Mouse (Mus musculus): ENCODE results near the gene Cldn7. TPM values are rescaled to one million over a fixed set of nuclear protein-coding genes. Genes with fewer than 3 reads are reported as not detected.
"Not testable (repeated sequence)": the region's sequence is repeated elsewhere in the genome, so short reads cannot be mapped to it uniquely, and the experiment has no call there.

Cldn7 gene
- polyA plus RNA-seq, 1 experiment from 2014 or later = 4.4 TPM

- Histone ChIP-seq H3K9me3 (ENCODE audit: low read length) (no peaks in the 10 kb centered on the region), H3K4me3 (ENCODE audit: low read depth, low read length) (peak within 1 kb of the TSS; percentile 73), H3K27me3 (ENCODE audit: insufficient read depth, low read length) (peaks cover 30% of the 10 kb centered on the region; the same call in 1 of the 2 replicates), H3K27ac (ENCODE audit: low read depth) (peak within 1 kb of the TSS; percentile 85), H3K4me2 (ENCODE audit: low read depth, low read length) (peak within 1 kb of the TSS; percentile 93), H3K4me1 (ENCODE audit: insufficient read depth) (peaks cover 21% of the 10 kb centered on the region), H3K9ac (replicated peaks) (peak within 1 kb of the TSS; percentile 78), H3K36me3 (replicated peaks; ENCODE audit: insufficient read depth, low read length) (peaks cover 10% of the 10 kb centered on the region)
- DNase-seq (peak; percentile 97), ATAC-seq (peak; percentile 91)
- 1% methylated on average over 34 of the region's 34 CpGs for WGBS (ENCODE audit: insufficient replicate concordance)
- no peak for TF ChIP-seq EP300 (IDR thresholded peaks at IDR 0.05; ENCODE audit: low read depth)
- TF ChIP-seq CTCF (IDR thresholded peaks at IDR 0.05; ENCODE audit: low read depth) = no peak
These were observed 16.4 kb upstream of the Cldn7 start, which contains the start of gene Slc2a4 for GRCm38 (mm10) chr11:69948066-69948762. Gene Slc2a4 (minus strand): TSS chr11:69948188.

- H3K4me1 ChIP-seq (ENCODE audit: insufficient read depth) = peaks cover 23% of the 10 kb centered on the region
- ATAC-seq (peak; percentile 59), DNase-seq (peak; percentile 92)
- peak overlapping the region; percentile 73 for H3K4me3 ChIP-seq (ENCODE audit: low read depth, low read length)
- peaks cover 9% of the 10 kb centered on the region for H3K36me3 ChIP-seq (replicated peaks; ENCODE audit: insufficient read depth, low read length)
- H3K27me3 ChIP-seq (ENCODE audit: insufficient read depth, low read length) = peaks cover 29% of the 10 kb centered on the region; the same call in 1 of the 2 replicates
- H3K9ac ChIP-seq (replicated peaks) = peak overlapping the region; percentile 78
- H3K9me3 ChIP-seq (ENCODE audit: low read length) = no peaks in the 10 kb centered on the region
- TF ChIP-seq EP300 (IDR thresholded peaks at IDR 0.05; ENCODE audit: low read depth) = no peak
- TF ChIP-seq CTCF (IDR thresholded peaks at IDR 0.05; ENCODE audit: low read depth) = peak; percentile 98
- peak overlapping the region; percentile 93 for H3K4me2 ChIP-seq (ENCODE audit: low read depth, low read length)
- peak overlapping the region; percentile 68 for H3K27ac ChIP-seq (ENCODE audit: low read depth)
- WGBS (ENCODE audit: insufficient replicate concordance) = 1% methylated on average over 14 of the region's 14 CpGs
These were observed 15.8 kb upstream of the Cldn7 start for GRCm38 (mm10) chr11:69948763-69949150.

- Histone ChIP-seq H3K9me3 (ENCODE audit: low read length) (no peaks in the 10 kb centered on the region), H3K4me2 (ENCODE audit: low read depth, low read length) (no peak overlapping the region), H3K27me3 (ENCODE audit: insufficient read depth, low read length) (peaks cover 26% of the 10 kb centered on the region; the same call in 1 of the 2 replicates), H3K4me1 (ENCODE audit: insufficient read depth) (peaks cover 18% of the 10 kb centered on the region), H3K9ac (replicated peaks) (no peak overlapping the region), H3K27ac (ENCODE audit: low read depth) (no peak overlapping the region), H3K36me3 (replicated peaks; ENCODE audit: insufficient read depth, low read length) (no peaks in the 10 kb centered on the region), H3K4me3 (ENCODE audit: low read depth, low read length) (no peak overlapping the region)
- DNase-seq (no peak), ATAC-seq (no peak)
- TF ChIP-seq CTCF (IDR thresholded peaks at IDR 0.05; ENCODE audit: low read depth) (peak; percentile 56), EP300 (IDR thresholded peaks at IDR 0.05; ENCODE audit: low read depth) (no peak)
- 46% methylated on average over 4 of the region's 4 CpGs for WGBS (ENCODE audit: insufficient replicate concordance)
These were observed 13.6 kb upstream of the Cldn7 start for GRCm38 (mm10) chr11:69950807-69951459.

GRCm38 (mm10) chr11:69952274-69952673, 12.3 kb upstream of the Cldn7 start:
- WGBS (ENCODE audit: insufficient replicate concordance) = 35% methylated on average over 1 of the region's 1 CpGs
- Histone ChIP-seq H3K4me3 (ENCODE audit: low read depth, low read length) (no peak overlapping the region), H3K4me1 (ENCODE audit: insufficient read depth) (peaks cover 15% of the 10 kb centered on the region), H3K9ac (replicated peaks) (no peak overlapping the region), H3K9me3 (ENCODE audit: low read length) (no peaks in the 10 kb centered on the region), H3K4me2 (ENCODE audit: low read depth, low read length) (no peak overlapping the region), H3K27me3 (ENCODE audit: insufficient read depth, low read length) (peaks cover 22% of the 10 kb centered on the region; the same call in 1 of the 2 replicates), H3K27ac (ENCODE audit: low read depth) (no peak overlapping the region), H3K36me3 (replicated peaks; ENCODE audit: insufficient read depth, low read length) (no peaks in the 10 kb centered on the region)
- no peak for TF ChIP-seq EP300 (IDR thresholded peaks at IDR 0.05; ENCODE audit: low read depth)
- peak; percentile 51 for TF ChIP-seq CTCF (IDR thresholded peaks at IDR 0.05; ENCODE audit: low read depth)
- ATAC-seq = no peak
- DNase-seq = no peak

GRCm38 (mm10) chr11:69953267-69953915, 11.2 kb upstream of the Cldn7 start:
- no peak overlapping the region for H3K4me3 ChIP-seq (ENCODE audit: low read depth, low read length)
- no peaks in the 10 kb centered on the region for H3K9me3 ChIP-seq (ENCODE audit: low read length)
- peaks cover 7% of the 10 kb centered on the region for H3K4me1 ChIP-seq (ENCODE audit: insufficient read depth)
- DNase-seq = no peak
- 38% methylated on average over 11 of the region's 11 CpGs for WGBS (ENCODE audit: insufficient replicate concordance)
- no peak overlapping the region for H3K27ac ChIP-seq (ENCODE audit: low read depth)
- peaks cover 15% of the 10 kb centered on the region for H3K27me3 ChIP-seq (ENCODE audit: insufficient read depth, low read length)
- no peaks in the 10 kb centered on the region for H3K36me3 ChIP-seq (replicated peaks; ENCODE audit: insufficient read depth, low read length)
- TF ChIP-seq EP300 (IDR thresholded peaks at IDR 0.05; ENCODE audit: low read depth) = no peak
- TF ChIP-seq CTCF (IDR thresholded peaks at IDR 0.05; ENCODE audit: low read depth) = no peak
- H3K9ac ChIP-seq (replicated peaks) = no peak overlapping the region
- no peak for ATAC-seq
- no peak overlapping the region for H3K4me2 ChIP-seq (ENCODE audit: low read depth, low read length)

- DNase-seq; H3K9ac ChIP-seq (replicated peaks); H3K9me3 ChIP-seq (ENCODE audit: low read length); ATAC-seq; H3K27ac ChIP-seq (ENCODE audit: low read depth); H3K4me2 ChIP-seq (ENCODE audit: low read depth, low read length); H3K4me1 ChIP-seq (ENCODE audit: insufficient read depth); H3K36me3 ChIP-seq (replicated peaks; ENCODE audit: insufficient read depth, low read length); H3K4me3 ChIP-seq (ENCODE audit: low read depth, low read length): not testable (repeated sequence)
- H3K27me3 ChIP-seq (ENCODE audit: insufficient read depth, low read length) = peaks cover 12% of the 10 kb centered on the region; the same call in 1 of the 2 replicates
- 66% methylated on average over 4 of the region's 4 CpGs for whole genome bisulfite sequencing (ENCODE audit: insufficient replicate concordance)
These were observed 9.0 kb upstream of the Cldn7 start for GRCm38 (mm10) chr11:69955618-69956017.

Data from liver, postnatal 0 days (tissue).